In genomic region chr7:65421451-65421850, GRCm38 (mm10) we compare ENCODE assay signal across 8 mouse cellular contexts.
DNase-seq lines count a peak whose midpoint lies in the region; ATAC-seq and TF ChIP-seq lines count a peak whose summit lies in the region.

No protein-coding gene starts in this region.

- no peak for TF ChIP-seq CTCF in heart, postnatal 0 days (IDR thresholded peaks at IDR 0.05; ENCODE audit: low read depth)

- peak; percentile 32 for DNase-seq in gastrocnemius, postnatal 14 days
- DNase-seq in gastrocnemius, adult 18-20 months (ENCODE audit: low spot score) = no peak
- peak; percentile 54 for DNase-seq in embryonic facial prominence, embryonic 11.5 days (ENCODE audit: low spot score)
- no peak for DNase-seq in heart, postnatal 0 days (ENCODE audit: low spot score)
- peak; percentile 76 to 77 for DNase-seq in kidney, postnatal 36 days
- DNase-seq in lung, postnatal 36 days = peak; percentile 90
- DNase-seq in ovary, adult 18-20 months (ENCODE audit: low spot score) = no peak

- ATAC-seq in embryonic facial prominence, embryonic 11.5 days (replicated peaks; ENCODE audit: insufficient number of reproducible peaks, low FRiP score, low TSS enrichment, low read depth) = peak; percentile 81
- peak; percentile 65 for ATAC-seq in heart, postnatal 0 days (ENCODE audit: insufficient read depth, low read depth)
- ATAC-seq in stomach, embryonic 14.5 days (ENCODE audit: insufficient number of reproducible peaks, insufficient read depth, low FRiP score, low read depth) = peak; percentile 48; the same call in 1 of the 2 replicates

- peaks cover 2% of the 10 kb centered on the region; the same call in 1 of the 2 replicates for H3K4me1 ChIP-seq in embryonic facial prominence, embryonic 11.5 days (ENCODE audit: control insufficient read depth, insufficient read depth, low read length)
- H3K4me1 ChIP-seq in heart, postnatal 0 days (ENCODE audit: control insufficient read depth, insufficient read depth) = peaks cover 22% of the 10 kb centered on the region
- 0 out of 2 replicates have a peak, but pooled peaks cover 4% of the 10 kb centered on the region for H3K4me1 ChIP-seq in stomach, embryonic 14.5 days (ENCODE audit: control insufficient read depth, insufficient read depth, low read length)

- WGBS in embryonic facial prominence, embryonic 11.5 days = 10% methylated on average over 10 of the region's 10 CpGs
- WGBS in heart, postnatal 0 days = 40% methylated on average over 10 of the region's 10 CpGs
- WGBS in stomach, embryonic 14.5 days = 52% methylated on average over 10 of the region's 10 CpGs

- H3K9me3 ChIP-seq in embryonic facial prominence, embryonic 11.5 days (replicated peaks; ENCODE audit: control insufficient read depth, low read length) = no peaks in the 10 kb centered on the region
- no peaks in the 10 kb centered on the region for H3K9me3 ChIP-seq in heart, postnatal 0 days (replicated peaks; ENCODE audit: control insufficient read depth, low read length)
- no peaks in the 10 kb centered on the region for H3K9me3 ChIP-seq in stomach, embryonic 14.5 days (ENCODE audit: control insufficient read depth, low read depth, low read length)

- no peak overlapping the region for H3K4me2 ChIP-seq in embryonic facial prominence, embryonic 11.5 days (ENCODE audit: low read depth, low read length)
- peak overlapping the region; percentile 21; the same call in 1 of the 2 replicates for H3K4me2 ChIP-seq in heart, postnatal 0 days (ENCODE audit: low read depth, low read length)
- no peak overlapping the region for H3K4me2 ChIP-seq in stomach, embryonic 14.5 days (replicated peaks; ENCODE audit: low read depth, low read length)

- no peaks in the 10 kb centered on the region for H3K36me3 ChIP-seq in embryonic facial prominence, embryonic 11.5 days (replicated peaks; ENCODE audit: control insufficient read depth, insufficient read depth, low read depth, low read length)
- H3K36me3 ChIP-seq in heart, postnatal 0 days (replicated peaks; ENCODE audit: control insufficient read depth, insufficient read depth, low read length) = no peaks in the 10 kb centered on the region
- H3K36me3 ChIP-seq in stomach, embryonic 14.5 days (ENCODE audit: control insufficient read depth, insufficient read depth, low read length) = no peaks in the 10 kb centered on the region

- H3K9ac ChIP-seq in embryonic facial prominence, embryonic 11.5 days (replicated peaks; ENCODE audit: low read length) = peak overlapping the region; percentile 51; the same call in 1 of the 2 replicates
- H3K9ac ChIP-seq in heart, postnatal 0 days (replicated peaks; ENCODE audit: low read depth, low read length) = no peak overlapping the region
- H3K9ac ChIP-seq in stomach, embryonic 14.5 days (replicated peaks; ENCODE audit: low read depth, low read length) = no peak overlapping the region

- intact Hi-C loops in gastrocnemius, postnatal 14 days (cut with DNase I; ENCODE audit: low total_unique reads) = no loop called here

- no peak overlapping the region for H3K27ac ChIP-seq in embryonic facial prominence, embryonic 11.5 days (replicated peaks; ENCODE audit: low read depth, low read length)
- peak overlapping the region; percentile 57; the same call in 1 of the 2 replicates for H3K27ac ChIP-seq in heart, postnatal 0 days (ENCODE audit: low read depth)
- H3K27ac ChIP-seq in stomach, embryonic 14.5 days (ENCODE audit: low read length) = no peak overlapping the region

- no peaks in the 10 kb centered on the region for H3K27me3 ChIP-seq in embryonic facial prominence, embryonic 11.5 days (ENCODE audit: control insufficient read depth, insufficient read depth, low read length)
- H3K27me3 ChIP-seq in heart, postnatal 0 days (ENCODE audit: control insufficient read depth, insufficient read depth, low read length) = no peaks in the 10 kb centered on the region
- H3K27me3 ChIP-seq in stomach, embryonic 14.5 days (ENCODE audit: control insufficient read depth, insufficient read depth, low read length) = no peaks in the 10 kb centered on the region

- no peak overlapping the region for H3K4me3 ChIP-seq in embryonic facial prominence, embryonic 11.5 days (ENCODE audit: low read depth, low read length)
- no peak overlapping the region for H3K4me3 ChIP-seq in heart, postnatal 0 days (ENCODE audit: low read depth, low read length)
- no peak overlapping the region for H3K4me3 ChIP-seq in stomach, embryonic 14.5 days (ENCODE audit: low read depth, low read length)

- TF ChIP-seq EP300 in heart, postnatal 0 days (IDR thresholded peaks at IDR 0.05; ENCODE audit: low read depth) = no peak

Comparison
In these comparisons a context has a peak if more than half of its experiments do, and no peak if none do; other contexts are left out.
1. DNase-seq: peak in gastrocnemius, postnatal 14 days (single experiment), embryonic facial prominence, embryonic 11.5 days (single experiment), kidney, postnatal 36 days (2 of 2) and lung, postnatal 36 days (single experiment); none in gastrocnemius, adult 18-20 months (single experiment), heart, postnatal 0 days (single experiment) and ovary, adult 18-20 months (single experiment).
2. Peak in every context shown above with its lines, with median percentiles within 50 percentile points of each other: ATAC-seq.